Mouse (Mus musculus): ENCODE measurements around the gene Cd3eap.
A peak's percentile ranks its signal among the peaks of the same experiment; 100 is the strongest.

The Cd3eap gene

GRCm38 (mm10) chr7:19359299-19359891 lies at the start of gene Cd3eap, which contains the start of gene Ppp1r13l:
Gene Cd3eap (minus strand): TSS chr7:19359483.
Gene Ppp1r13l (plus strand): TSS chr7:19359749.
- DNase-seq (ENCODE audit: low spot score): peak; percentile 75

GRCm38 (mm10) chr7:19405417-19405816 lies 46.1 kb upstream of the Cd3eap start:
- DNase-seq (ENCODE audit: low spot score): peak; percentile 70

GRCm38 (mm10) chr7:19404476-19404875 lies 45.2 kb upstream of the Cd3eap start, which contains the start of gene Ckm:
Gene Ckm (plus strand): TSS chr7:19404776.
- no peak for DNase-seq (ENCODE audit: low spot score)

- peak; percentile 14 for DNase-seq (ENCODE audit: low spot score)
Measured at GRCm38 (mm10) chr7:19403731-19404296, 44.5 kb upstream of the Cd3eap start, which contains the start of gene Klc3. Gene Klc3 (minus strand): TSS chr7:19404104.

- no peak for DNase-seq (ENCODE audit: low spot score)
Measured at GRCm38 (mm10) chr7:19402535-19403112, 43.3 kb upstream of the Cd3eap start.

- DNase-seq (ENCODE audit: low spot score): no peak
Measured at GRCm38 (mm10) chr7:19400946-19401345, 41.7 kb upstream of the Cd3eap start.

GRCm38 (mm10) chr7:19399496-19400280 lies 40.4 kb upstream of the Cd3eap start:
- DNase-seq (ENCODE audit: low spot score): no peak

- DNase-seq (ENCODE audit: low spot score): no peak
Measured at GRCm38 (mm10) chr7:19394484-19394883, 35.2 kb upstream of the Cd3eap start.

GRCm38 (mm10) chr7:19388699-19389413 lies 29.6 kb upstream of the Cd3eap start:
- no peak for DNase-seq (ENCODE audit: low spot score)

- no peak for DNase-seq (ENCODE audit: low spot score)
Measured at GRCm38 (mm10) chr7:19383708-19384107, 24.4 kb upstream of the Cd3eap start.

GRCm38 (mm10) chr7:19382166-19382541 lies 22.9 kb upstream of the Cd3eap start:
- DNase-seq (ENCODE audit: low spot score): no peak

- DNase-seq (ENCODE audit: low spot score): peak; percentile 97
Measured at GRCm38 (mm10) chr7:19381377-19382165, 22.3 kb upstream of the Cd3eap start, which contains the start of gene Ercc2. Gene Ercc2 (plus strand): TSS chr7:19382010.

GRCm38 (mm10) chr7:19378049-19378448 lies 18.8 kb upstream of the Cd3eap start:
- no peak for DNase-seq (ENCODE audit: low spot score)

- no peak for DNase-seq (ENCODE audit: low spot score)
Measured at GRCm38 (mm10) chr7:19376019-19376418, 16.7 kb upstream of the Cd3eap start.

- no peak for DNase-seq (ENCODE audit: low spot score)
Measured at GRCm38 (mm10) chr7:19375368-19375767, 16.1 kb upstream of the Cd3eap start.

- no peak for DNase-seq (ENCODE audit: low spot score)
Measured at GRCm38 (mm10) chr7:19373367-19373766, 14.1 kb upstream of the Cd3eap start.

- no peak for DNase-seq (ENCODE audit: low spot score)
Measured at GRCm38 (mm10) chr7:19369823-19370425, 10.6 kb upstream of the Cd3eap start.

GRCm38 (mm10) chr7:19368380-19368779 lies 9.1 kb upstream of the Cd3eap start:
- DNase-seq (ENCODE audit: low spot score): no peak

GRCm38 (mm10) chr7:19365376-19365775 lies 6.1 kb upstream of the Cd3eap start:
- DNase-seq (ENCODE audit: low spot score): no peak

GRCm38 (mm10) chr7:19363881-19364280 lies 4.6 kb upstream of the Cd3eap start:
- DNase-seq (ENCODE audit: low spot score): no peak

- DNase-seq (ENCODE audit: low spot score): no peak
Measured at GRCm38 (mm10) chr7:19362276-19362675, 3.0 kb upstream of the Cd3eap start.

Measured in ovary, postnatal 10 days (tissue).